Mouse (Mus musculus): ENCODE data around the gene Rab23.

Gene Rab23

GRCm38 (mm10) chr1:33719733-33720225, at the start of gene Rab23:
Rab23 (plus strand) TSS chr1:33719887.
- in situ Hi-C loops (cut with MboI; ENCODE audit: unreplicated experiment in 2 of 2): no loop called here

DNA sequence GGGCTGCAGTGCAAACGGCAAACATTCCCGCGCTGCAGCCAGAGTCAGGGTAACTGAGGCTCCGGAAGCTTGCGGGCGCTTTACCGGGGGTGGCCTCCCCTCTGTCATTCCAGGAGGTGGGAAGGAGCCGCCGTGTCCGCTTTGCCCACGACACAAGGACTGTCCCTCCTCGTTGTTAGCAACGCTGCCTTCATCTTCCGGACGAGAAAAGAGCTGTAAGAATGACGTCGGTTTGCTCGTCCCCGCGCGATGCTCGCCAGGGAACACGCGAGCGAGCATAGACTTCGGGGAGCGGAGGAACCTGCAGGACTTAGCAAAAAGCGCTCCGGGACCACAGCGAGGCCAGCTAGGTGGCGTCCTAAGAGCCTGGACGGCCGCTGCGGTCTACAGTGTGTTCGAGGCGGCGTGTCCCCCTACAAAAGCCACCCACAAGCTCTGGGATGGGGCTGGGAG, 49.5 kb upstream of the Rab23 start:
- in situ Hi-C loops (cut with MboI; ENCODE audit: unreplicated experiment in 2 of 2): loop anchor here in 1 of 2 experiments (5.0 kb wide), 2 partner anchors 67 to 212 kb away; no protein-coding TSS in a partner anchor

- in situ Hi-C loops (cut with MboI; ENCODE audit: unreplicated experiment in 2 of 2): loop anchor here in 1 of 2 experiments (5.0 kb wide), 2 partner anchors 66 to 211 kb away; no protein-coding TSS in a partner anchor
Observed at GRCm38 (mm10) chr1:33671441-33671840, 48.2 kb upstream of the Rab23 start.

GRCm38 (mm10) chr1:33672083-33672482, 47.6 kb upstream of the Rab23 start:
- in situ Hi-C loops (cut with MboI; ENCODE audit: unreplicated experiment in 2 of 2): loop anchor here in 1 of 2 experiments (5.0 kb wide), 2 partner anchors 65 to 210 kb away; no protein-coding TSS in a partner anchor

DNA sequence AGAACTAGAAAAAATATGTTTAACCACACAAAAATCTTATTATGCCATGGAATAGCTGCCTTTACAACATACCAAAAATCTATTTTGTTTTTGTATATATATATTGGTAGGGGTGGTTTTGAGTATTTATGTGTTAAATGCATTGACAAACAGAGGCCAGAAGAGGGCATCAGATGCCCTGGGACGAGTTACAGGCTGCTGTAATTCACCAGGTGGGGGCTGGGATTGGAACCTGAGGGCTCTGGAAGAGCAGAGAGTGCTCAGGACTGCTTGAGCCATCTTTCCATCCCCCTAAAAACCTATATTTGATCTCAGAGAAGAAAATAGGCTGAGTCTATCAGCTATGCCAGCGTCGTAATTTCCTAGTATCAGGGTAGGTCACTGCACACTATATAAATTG, 47.2 kb upstream of the Rab23 start:
- in situ Hi-C loops (cut with MboI; ENCODE audit: unreplicated experiment in 2 of 2): loop anchor here in 1 of 2 experiments (5.0 kb wide), 2 partner anchors 65 to 210 kb away; no protein-coding TSS in a partner anchor

DNA sequence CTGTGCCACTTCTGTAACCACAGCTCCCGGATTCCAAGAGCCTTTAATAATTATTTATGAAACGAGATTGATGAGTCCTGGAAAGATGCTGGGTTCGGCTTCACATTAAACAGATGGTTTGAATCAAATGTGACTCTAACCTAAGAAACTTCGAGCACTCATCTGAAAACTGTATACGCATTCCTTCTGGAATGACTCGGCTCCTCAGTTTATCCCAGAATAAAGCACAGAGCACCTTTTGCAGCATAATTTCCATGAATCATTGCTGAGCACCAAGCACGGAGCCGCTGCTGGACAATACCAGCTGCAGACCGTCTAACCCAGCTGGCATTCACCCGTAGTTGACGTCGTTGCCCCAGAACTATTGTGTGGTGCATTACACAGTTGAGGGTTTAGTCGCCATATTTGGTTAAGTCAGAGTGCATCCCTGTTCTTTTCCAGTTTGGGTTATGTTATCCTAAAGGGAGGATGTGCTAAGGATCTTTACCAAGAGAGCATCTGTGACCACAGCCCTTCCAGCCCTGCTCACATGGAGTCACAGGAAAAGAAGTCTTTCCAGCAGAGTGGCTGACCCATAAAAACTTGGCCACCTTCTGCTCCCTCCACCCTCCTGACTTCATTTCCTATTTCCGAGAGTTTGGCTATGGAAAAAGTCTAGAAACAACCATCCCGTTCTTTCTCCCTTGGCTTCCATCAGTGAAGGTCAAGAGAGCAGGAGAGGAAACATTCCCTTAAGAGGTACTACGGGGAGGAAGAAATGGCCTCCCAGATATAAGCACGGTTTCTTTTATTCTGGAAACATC, 46.3 kb upstream of the Rab23 start:
- in situ Hi-C loops (cut with MboI; ENCODE audit: unreplicated experiment in 2 of 2): loop anchor here in 1 of 2 experiments (5.0 kb wide), 2 partner anchors 64 to 209 kb away; no protein-coding TSS in a partner anchor

DNA sequence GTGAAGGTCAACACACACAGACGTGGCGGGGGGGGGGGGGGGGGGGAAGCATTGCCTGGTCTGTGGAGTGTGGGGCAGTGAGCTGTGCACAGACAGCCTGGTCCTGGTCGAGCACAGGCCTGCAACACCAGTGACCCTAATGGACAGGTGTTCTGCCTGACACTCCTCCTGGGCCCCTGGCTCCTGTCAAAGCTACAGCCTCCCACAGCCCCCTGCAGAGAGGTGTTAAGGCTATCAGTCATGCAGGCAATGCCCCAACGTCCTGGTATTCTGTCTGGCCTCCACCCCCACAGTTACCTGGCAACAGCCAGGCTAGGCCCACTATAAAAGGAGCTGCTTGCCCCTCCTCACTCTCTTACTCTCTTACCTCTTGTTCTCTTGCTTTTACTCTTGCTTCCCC, 39.3 kb upstream of the Rab23 start:
- in situ Hi-C loops (cut with MboI; ENCODE audit: unreplicated experiment in 2 of 2): loop anchor here (5.0 to 25.0 kb wide), 3 partner anchors 282 to 732 kb away; no protein-coding TSS in a partner anchor

GRCm38 (mm10) chr1:33680890-33681289, 38.8 kb upstream of the Rab23 start:
- in situ Hi-C loops (cut with MboI; ENCODE audit: unreplicated experiment in 2 of 2): loop anchor here (5.0 to 25.0 kb wide), 3 partner anchors 281 to 731 kb away; no protein-coding TSS in a partner anchor

DNA sequence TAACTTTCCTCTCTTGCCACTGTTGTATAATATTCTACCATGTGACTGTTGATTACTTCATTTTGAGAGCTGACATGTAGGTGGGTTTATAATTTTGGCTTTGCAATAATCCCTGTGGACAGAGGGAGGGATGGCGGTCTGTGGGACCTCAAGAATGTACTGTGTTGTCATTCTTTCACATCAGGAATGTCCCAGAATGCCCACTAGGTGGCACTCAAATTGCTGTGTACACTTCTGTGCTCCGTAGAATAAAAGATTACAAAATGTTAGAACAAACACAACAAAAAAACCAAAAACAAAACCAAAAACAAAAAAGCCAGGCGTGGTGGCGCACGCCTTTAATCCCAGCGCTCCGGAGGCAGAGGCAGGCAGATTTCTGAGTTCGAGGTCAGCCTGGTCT, 35.2 kb upstream of the Rab23 start:
- in situ Hi-C loops (cut with MboI; ENCODE audit: unreplicated experiment in 2 of 2): loop anchor here (5.0 to 25.0 kb wide), 3 partner anchors 278 to 728 kb away; no protein-coding TSS in a partner anchor

GRCm38 (mm10) chr1:33688810-33689209, 30.9 kb upstream of the Rab23 start:
- in situ Hi-C loops (cut with MboI; ENCODE audit: unreplicated experiment in 2 of 2): loop anchor here in 1 of 2 experiments (5.0 to 25.0 kb wide), 2 partner anchors 48 to 723 kb away; no protein-coding TSS in a partner anchor

DNA sequence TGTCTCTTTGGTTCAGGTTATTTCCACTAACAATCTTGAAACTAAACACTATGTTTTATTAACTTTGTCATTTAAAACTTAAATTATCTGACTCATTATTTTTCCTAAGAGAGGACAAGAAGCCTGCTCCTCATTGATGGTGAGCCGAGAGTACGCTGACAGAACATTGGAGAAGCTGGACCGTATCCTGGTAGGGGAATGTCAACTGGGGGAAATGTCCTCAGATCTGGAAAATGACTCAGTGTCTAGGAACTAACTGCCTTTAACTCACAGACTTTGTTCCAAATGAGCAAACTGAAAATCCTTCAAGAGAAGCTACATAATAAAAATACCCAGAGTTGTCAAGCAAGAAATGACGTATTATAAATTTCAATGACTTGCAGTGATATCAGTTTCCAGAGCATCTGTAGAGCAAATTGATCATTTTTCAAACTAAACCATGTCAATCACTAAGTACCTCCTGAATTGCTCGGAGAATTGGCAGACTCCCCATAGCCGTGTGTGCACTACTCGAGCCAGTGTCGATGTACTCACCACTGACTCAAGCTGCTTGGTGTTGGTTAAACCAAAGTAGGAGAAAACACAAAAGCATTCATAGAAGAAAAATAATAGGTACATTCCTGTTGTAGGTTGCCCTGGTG, 30.1 kb upstream of the Rab23 start:
- in situ Hi-C loops (cut with MboI; ENCODE audit: unreplicated experiment in 2 of 2): loop anchor here in 1 of 2 experiments (5.0 to 25.0 kb wide), 2 partner anchors 48 to 723 kb away; no protein-coding TSS in a partner anchor

DNA sequence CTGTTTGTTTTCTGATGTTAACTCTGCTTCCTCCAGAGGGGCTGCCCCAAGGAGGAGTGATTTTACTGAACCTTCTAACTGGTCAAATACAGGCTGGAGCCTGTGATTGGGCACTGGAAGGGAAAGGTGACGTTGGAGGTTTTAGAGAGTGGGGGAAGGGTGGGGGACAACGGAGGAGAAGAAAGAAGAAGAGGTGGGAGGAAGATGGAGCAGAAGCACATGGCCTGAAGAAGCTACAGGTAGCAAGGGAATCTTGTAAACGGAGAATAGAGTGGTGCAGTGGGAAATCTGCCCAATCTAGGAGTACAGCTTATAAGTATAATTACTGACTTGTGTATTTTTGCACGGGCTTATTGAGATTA, 29.6 kb upstream of the Rab23 start:
- in situ Hi-C loops (cut with MboI; ENCODE audit: unreplicated experiment in 2 of 2): loop anchor here in 1 of 2 experiments (25.0 kb wide), 1 partner anchor 722 kb away; no protein-coding TSS in a partner anchor

DNA sequence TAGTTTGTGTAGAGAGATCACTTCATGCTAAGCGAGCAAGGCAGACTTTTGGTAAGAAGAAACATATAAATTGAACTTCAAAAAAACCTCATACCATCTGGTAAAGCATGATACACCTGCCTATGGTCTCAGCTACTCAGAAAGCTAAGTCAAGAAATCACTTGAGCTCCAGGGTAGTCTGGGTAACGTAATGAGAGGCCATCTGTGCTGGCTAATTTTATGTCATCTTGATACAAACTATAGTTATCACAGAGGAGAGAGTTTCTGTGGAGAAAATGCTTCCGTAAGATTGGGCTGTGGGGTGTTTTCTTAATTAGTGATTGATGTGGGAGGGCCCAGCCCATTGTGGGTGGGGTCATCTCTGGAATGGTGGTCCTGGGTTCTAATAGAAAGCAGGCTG, 25.8 kb upstream of the Rab23 start:
- in situ Hi-C loops (cut with MboI; ENCODE audit: unreplicated experiment in 2 of 2): loop anchor here in 1 of 2 experiments (25.0 kb wide), 1 partner anchor 718 kb away; no protein-coding TSS in a partner anchor

- in situ Hi-C loops (cut with MboI; ENCODE audit: unreplicated experiment in 2 of 2): loop anchor here in 1 of 2 experiments (25.0 kb wide), 1 partner anchor 716 kb away; no protein-coding TSS in a partner anchor
Observed at GRCm38 (mm10) chr1:33696016-33696415, 23.7 kb upstream of the Rab23 start.

- in situ Hi-C loops (cut with MboI; ENCODE audit: unreplicated experiment in 2 of 2): no loop called here
Observed at GRCm38 (mm10) chr1:33701244-33701643, 18.4 kb upstream of the Rab23 start.

DNA sequence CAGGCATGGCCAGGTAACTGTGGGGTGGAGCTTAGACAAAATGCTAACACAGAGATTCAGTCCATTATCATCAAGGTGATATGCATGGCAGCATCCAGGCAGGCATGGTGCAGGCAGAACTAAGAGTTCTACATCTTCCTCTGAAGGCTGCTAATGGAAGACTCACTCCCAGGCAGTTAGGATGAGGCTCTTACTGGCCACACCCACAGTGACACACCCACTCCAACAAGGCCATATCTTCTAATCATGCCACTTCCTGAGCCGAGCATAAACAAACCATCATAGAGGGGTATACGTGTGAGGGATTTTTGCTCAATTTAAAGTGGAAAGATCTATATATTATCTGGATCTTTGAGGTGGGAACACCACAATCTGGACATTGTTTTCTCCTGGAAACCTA, 10.1 kb upstream of the Rab23 start:
- in situ Hi-C loops (cut with MboI; ENCODE audit: unreplicated experiment in 2 of 2): no loop called here

- in situ Hi-C loops (cut with MboI; ENCODE audit: unreplicated experiment in 2 of 2): no loop called here
Observed at GRCm38 (mm10) chr1:33712026-33712425, 7.7 kb upstream of the Rab23 start.

- in situ Hi-C loops (cut with MboI; ENCODE audit: unreplicated experiment in 2 of 2): no loop called here
Observed at GRCm38 (mm10) chr1:33714796-33715195, 4.9 kb upstream of the Rab23 start.

GRCm38 (mm10) chr1:33717636-33718035, 2.1 kb upstream of the Rab23 start:
- in situ Hi-C loops (cut with MboI; ENCODE audit: unreplicated experiment in 2 of 2): no loop called here

DNA sequence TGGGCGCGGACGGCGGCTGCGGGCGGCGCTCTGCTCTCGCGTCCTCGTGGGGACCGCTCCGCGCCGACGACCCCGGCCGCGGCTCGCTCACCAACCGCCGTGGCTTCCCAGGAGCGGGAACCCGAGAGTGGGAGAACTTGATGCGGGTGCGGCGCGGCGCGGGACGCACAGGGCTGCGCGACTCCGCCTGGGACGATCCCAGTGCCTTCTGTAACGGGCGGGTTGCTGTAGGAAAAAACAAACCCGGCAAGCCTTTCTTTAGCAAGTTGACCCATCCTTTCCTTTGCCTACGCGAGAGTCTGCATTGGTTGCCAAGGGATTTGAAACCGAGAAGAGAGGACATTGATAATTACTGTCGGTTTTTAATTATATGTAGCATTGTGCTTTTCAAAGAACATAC, 544 bp downstream of the Rab23 start:
- in situ Hi-C loops (cut with MboI; ENCODE audit: unreplicated experiment in 2 of 2): no loop called here

- in situ Hi-C loops (cut with MboI; ENCODE audit: unreplicated experiment in 2 of 2): no loop called here
Observed at GRCm38 (mm10) chr1:33721020-33721419, 1.3 kb downstream of the Rab23 start.

Data from v-Abl transformed pro-B cells (cell line).